Mouse (Mus musculus) heart, embryonic 15.5 days (tissue): ENCODE measurements around the gene Top2a. TPM values are rescaled to one million over a fixed set of nuclear protein-coding genes. Genes with fewer than 3 reads are reported as not detected.
A peak's percentile ranks its signal among the peaks of the same experiment; 100 is the strongest.

ENCODE experiments used
- ATAC-seq: fragments of 200-750 bp; cut with Nextera tagmentation; replicated peaks from 2 replicates; pipeline ENCODE4 v1.8.0; 2017; ENCODE audit warnings: low read depth, moderate TSS enrichment; ENCODE audit not compliant: insufficient number of reproducible peaks, insufficient read depth, low FRiP score
- H3K27ac ChIP-seq: fragments of 300-500 bp; sonication (generic); 2 replicates; pipeline ENCODE4 v1.5.1; 2015; ENCODE audit warnings: mild to moderate bottlenecking, inconsistent platforms
- H3K27me3 ChIP-seq: fragments of 300-500 bp; sonication (generic); 2 replicates; pipeline ENCODE4 v1.6.1; 2015; ENCODE audit warnings: inconsistent platforms
- H3K36me3 ChIP-seq: fragments of 300-500 bp; sonication (generic); 2 replicates; pipeline ENCODE4 v1.6.1; 2015; ENCODE audit warnings: mild to moderate bottlenecking, inconsistent platforms
- H3K4me1 ChIP-seq: fragments of 300-500 bp; sonication (generic); replicated peaks from 2 replicates; pipeline ENCODE4 v1.6.1; 2015; ENCODE audit warnings: inconsistent platforms
- H3K4me2 ChIP-seq: fragments of 300-500 bp; sonication (generic); 2 replicates; pipeline ENCODE4 v1.6.1; 2015; ENCODE audit warnings: inconsistent platforms, mild to moderate bottlenecking, moderate library complexity
- H3K4me3 ChIP-seq: fragments of 300-500 bp; sonication (generic); 2 replicates; pipeline ENCODE4 v1.5.1; 2015; ENCODE audit warnings: mild to moderate bottlenecking, inconsistent platforms
- H3K9ac ChIP-seq: fragments of 300-500 bp; sonication (generic); 2 replicates; pipeline ENCODE4 v1.6.1; 2015; ENCODE audit warnings: mild to moderate bottlenecking, inconsistent platforms
- H3K9me3 ChIP-seq: fragments of 300-500 bp; sonication (generic); replicated peaks from 2 replicates; pipeline ENCODE4 v1.6.1; 2016; ENCODE audit warnings: inconsistent platforms
- WGBS: fragments of 180-500 bp; shearing (Covaris S2); methylation state at CpG from one replicate; pipeline ENCODE4 v1.1.7; 2015; ENCODE audit warnings: mixed read lengths; 5-methylcytosine and 5-hydroxymethylcytosine counted together
- polyA plus RNA-seq: library from polyadenylated mRNA; unstranded; fragments of >200 nt; fragmentation: Nextera tagmentation; extraction: Ambion mirVana; gene quantifications from 2 replicates; pipeline ENCODE4 v1.2.1, GENCODE M21; 2015

Top2a gene
- polyA plus RNA-seq, 1 experiment from 2014 or later = 149 TPM

DNA sequence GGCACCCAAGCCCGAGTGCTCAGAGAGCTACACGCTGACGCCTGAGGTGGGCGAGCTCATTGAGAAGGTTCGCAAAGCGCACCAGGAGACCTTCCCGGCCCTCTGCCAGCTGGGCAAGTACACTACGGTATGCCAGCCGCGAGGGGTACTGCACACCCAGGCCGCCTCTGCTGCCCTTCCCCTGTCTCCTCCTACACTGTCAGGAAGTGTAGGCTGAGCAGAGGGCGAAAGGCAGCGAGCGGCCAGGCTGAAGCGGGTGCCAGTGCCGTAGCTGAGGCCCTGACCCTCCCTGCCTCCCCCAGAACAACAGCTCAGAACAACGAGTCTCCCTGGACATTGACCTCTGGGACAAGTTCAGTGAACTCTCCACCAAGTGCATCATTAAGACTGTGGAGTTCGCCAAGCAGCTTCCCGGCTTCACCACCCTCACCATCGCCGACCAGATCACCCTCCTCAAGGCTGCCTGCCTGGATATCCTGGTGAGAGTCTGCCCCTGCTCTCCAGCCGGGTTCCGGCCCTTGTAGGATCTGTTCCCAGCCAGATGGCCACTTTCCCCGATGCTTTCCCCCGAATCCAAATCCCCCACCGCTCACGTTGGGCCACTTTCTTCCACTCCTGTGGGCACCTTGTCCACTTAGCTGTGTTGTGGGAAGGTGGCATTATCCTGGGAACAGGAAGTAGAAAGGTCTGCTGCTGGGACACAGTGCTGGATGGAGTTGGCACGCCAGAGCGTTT, 53.6 kb downstream of the Top2a start:
- Histone ChIP-seq H3K36me3 (peaks cover 71% of the 10 kb centered on the region), H3K9ac (no peak overlapping the region), H3K4me3 (no peak overlapping the region), H3K4me1 (peaks cover 70% of the 10 kb centered on the region), H3K27me3 (no peaks in the 10 kb centered on the region), H3K27ac (0 out of 2 replicates have a peak overlapping the region, but pooled peaks have one; percentile 27), H3K9me3 (no peaks in the 10 kb centered on the region), H3K4me2 (no peak overlapping the region)
- ATAC-seq = no peak
- 73% methylated on average over 29 of the region's 29 CpGs for WGBS

- Histone ChIP-seq H3K9ac (no peak overlapping the region), H3K9me3 (no peaks in the 10 kb centered on the region), H3K4me1 (peaks cover 78% of the 10 kb centered on the region), H3K4me2 (no peak overlapping the region; the same call in 1 of the 2 replicates), H3K36me3 (peaks cover 64% of the 10 kb centered on the region), H3K27ac (peak overlapping the region; percentile 48; the same call in 1 of the 2 replicates), H3K4me3 (no peak overlapping the region), H3K27me3 (no peaks in the 10 kb centered on the region)
- 41% methylated on average over 17 of the region's 17 CpGs for WGBS
- ATAC-seq = no peak
Measured at GRCm38 (mm10) chr11:98969496-98969927, 54.5 kb downstream of the Top2a start.

- Histone ChIP-seq H3K9ac (no peak overlapping the region), H3K4me1 (peaks cover 84% of the 10 kb centered on the region), H3K27me3 (no peaks in the 10 kb centered on the region), H3K9me3 (no peaks in the 10 kb centered on the region), H3K4me3 (no peak overlapping the region), H3K27ac (peak overlapping the region; percentile 39; the same call in 1 of the 2 replicates), H3K4me2 (no peak overlapping the region; the same call in 1 of the 2 replicates), H3K36me3 (peaks cover 59% of the 10 kb centered on the region)
- WGBS = 28% methylated on average over 20 of the region's 20 CpGs
- no peak for ATAC-seq
Measured at GRCm38 (mm10) chr11:98968716-98969495, 55.1 kb downstream of the Top2a start.

DNA sequence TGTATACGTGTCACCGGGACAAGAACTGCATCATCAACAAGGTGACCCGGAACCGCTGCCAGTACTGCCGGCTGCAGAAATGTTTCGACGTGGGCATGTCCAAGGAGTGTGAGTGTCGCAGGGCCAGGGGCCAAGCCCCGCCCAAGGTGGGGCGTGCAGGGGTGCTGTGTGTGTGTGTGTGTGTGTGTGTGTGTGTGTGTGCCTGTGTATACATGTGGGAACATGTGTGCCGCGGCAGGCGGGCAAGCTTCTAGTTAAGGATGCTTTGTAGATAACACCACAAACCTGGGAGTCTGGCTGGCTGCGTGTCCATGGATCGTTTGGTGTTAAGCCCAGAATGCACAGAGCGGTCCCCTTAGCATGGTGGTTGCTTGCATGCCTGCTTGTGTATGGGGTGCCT, 55.9 kb downstream of the Top2a start:
- no peaks in the 10 kb centered on the region for H3K27me3 ChIP-seq
- ATAC-seq = no peak
- WGBS = 51% methylated on average over 16 of the region's 16 CpGs
- no peaks in the 10 kb centered on the region for H3K9me3 ChIP-seq
- H3K36me3 ChIP-seq = peaks cover 50% of the 10 kb centered on the region
- H3K4me1 ChIP-seq = peaks cover 87% of the 10 kb centered on the region
- H3K4me2 ChIP-seq = no peak overlapping the region
- H3K27ac ChIP-seq = peak overlapping the region; percentile 39; the same call in 1 of the 2 replicates
- H3K9ac ChIP-seq = no peak overlapping the region
- no peak overlapping the region for H3K4me3 ChIP-seq

DNA sequence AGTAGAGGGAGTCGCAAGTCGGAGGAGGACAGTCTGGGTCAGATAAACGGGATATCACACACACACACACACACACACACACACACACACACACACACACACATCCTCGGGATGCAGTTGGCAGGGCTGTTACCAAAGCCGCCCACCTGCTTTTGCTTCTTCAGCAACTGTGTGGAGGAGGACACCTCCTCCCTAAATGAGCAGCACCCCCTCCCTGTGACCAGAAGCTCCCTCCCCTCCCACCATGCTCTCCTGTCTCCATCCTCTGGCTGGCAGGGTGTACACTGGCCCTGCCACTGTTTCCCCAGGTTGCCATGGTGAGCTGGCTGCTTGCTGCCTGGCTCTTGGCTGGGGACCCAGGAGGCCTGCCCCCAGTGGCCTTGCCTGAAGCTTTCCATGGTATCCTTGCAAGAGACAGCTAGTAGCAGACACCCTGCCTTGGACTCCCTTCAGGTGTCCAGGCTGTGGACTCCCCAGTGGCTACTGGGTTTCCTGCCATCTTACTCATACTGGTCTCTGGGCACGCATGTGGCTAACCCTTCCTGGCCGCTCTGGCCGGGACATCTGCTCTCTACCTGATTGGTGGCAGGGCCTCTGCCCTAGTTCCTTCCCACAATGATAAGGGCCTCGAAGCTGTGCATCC, 57.4 kb downstream of the Top2a start:
- peaks cover 37% of the 10 kb centered on the region for H3K36me3 ChIP-seq
- 0 out of 2 replicates have a peak, but pooled peaks have one; percentile 12 for ATAC-seq

DNA sequence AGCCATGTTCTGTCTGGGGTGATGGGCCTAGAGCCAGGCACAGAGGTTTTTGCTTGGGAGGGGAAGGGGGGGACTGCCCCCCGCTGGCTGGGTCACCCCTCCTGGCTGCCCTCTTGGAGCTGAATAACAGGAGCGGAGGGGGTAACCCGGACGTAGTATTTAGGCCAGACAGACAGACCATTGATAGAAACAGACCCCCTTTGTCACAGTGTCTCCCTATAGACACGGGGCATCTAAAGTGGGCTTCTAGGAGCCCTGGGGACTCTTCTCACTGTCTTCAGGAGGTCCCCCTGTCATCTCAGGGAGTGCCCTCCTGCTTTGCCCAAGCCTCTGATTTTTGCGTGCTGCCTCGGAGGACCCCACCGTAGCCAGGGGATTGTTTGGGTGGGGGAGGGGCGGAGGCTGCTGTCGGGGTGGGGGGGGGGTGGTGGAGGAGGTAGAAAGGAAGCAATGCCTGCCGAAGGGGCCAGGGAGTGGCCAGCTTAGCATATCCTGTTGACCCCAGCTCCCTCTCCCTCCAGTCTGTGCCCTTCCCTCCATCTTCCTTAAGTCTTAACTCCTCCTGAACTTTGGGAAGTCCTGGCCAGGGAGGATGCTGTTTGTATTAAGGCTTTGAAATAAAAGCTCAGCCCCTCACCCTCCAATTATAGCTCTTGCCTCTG, 58.4 kb downstream of the Top2a start:
- 29% methylated on average over 11 of the region's 11 CpGs for WGBS
- H3K9me3 ChIP-seq = no peaks in the 10 kb centered on the region
- peak overlapping the region; percentile 70; the same call in 1 of the 2 replicates for H3K4me3 ChIP-seq
- 0 out of 2 replicates have a peak overlapping the region, but pooled peaks have one; percentile 33 for H3K9ac ChIP-seq
- H3K4me2 ChIP-seq = peak overlapping the region; percentile 95; the same call in 1 of the 2 replicates
- H3K4me1 ChIP-seq = peaks cover 100% of the 10 kb centered on the region
- no peaks in the 10 kb centered on the region for H3K27me3 ChIP-seq
- peaks cover 28% of the 10 kb centered on the region for H3K36me3 ChIP-seq
- no peak for ATAC-seq
- H3K27ac ChIP-seq = no peak overlapping the region; the same call in 1 of the 2 replicates

More for the DNA sequence above, 57.4 kb downstream of the Top2a start:
- WGBS = 33% methylated on average over 9 of the region's 9 CpGs
- Histone ChIP-seq H3K9ac (no peak overlapping the region), H3K27me3 (no peaks in the 10 kb centered on the region), H3K27ac (no peak overlapping the region; the same call in 1 of the 2 replicates), H3K4me2 (0 out of 2 replicates have a peak overlapping the region, but pooled peaks have one; percentile 1), H3K9me3 (no peaks in the 10 kb centered on the region), H3K4me1 (peaks cover 100% of the 10 kb centered on the region), H3K4me3 (no peak overlapping the region)

DNA sequence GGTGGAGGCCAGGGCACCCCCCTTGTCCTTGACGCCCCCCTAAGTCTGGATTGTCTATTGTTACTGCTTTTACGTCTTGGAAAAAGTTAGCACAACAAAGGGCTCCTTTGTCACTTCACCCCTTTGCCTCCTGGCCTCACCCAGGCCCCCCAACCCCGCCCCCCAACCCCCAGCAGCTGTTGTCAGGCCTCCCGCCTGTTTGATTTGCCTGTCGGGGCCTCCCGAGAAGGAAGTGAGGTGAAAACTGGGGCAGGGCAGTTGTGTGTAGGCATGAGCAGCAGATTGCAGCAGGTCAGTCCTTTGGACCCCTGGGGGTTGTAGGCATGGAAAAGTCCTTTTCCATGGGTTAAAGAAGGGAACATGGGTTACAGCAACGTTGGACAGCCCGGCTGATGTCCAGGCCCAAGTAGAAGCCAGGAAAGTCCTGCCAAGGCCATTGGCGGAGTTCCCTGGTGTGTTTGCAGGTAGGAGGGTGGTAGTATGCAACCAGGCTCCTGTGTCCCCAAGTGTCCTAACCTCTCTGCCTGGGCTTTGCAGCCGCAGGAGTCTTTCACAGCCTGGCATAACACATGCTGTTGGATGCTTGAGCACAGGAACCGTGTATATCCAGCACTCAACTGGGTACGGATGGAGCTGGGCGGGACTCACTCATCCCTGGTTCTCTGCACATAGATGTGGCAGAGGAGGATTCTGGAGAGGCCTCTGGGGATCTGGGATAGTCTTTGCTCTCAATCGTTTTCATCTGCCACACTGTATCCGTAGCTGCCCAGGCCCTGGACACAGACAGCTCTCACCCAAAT, 59.2 kb downstream of the Top2a start:
- Histone ChIP-seq H3K9me3 (no peaks in the 10 kb centered on the region), H3K9ac (peak overlapping the region; percentile 53), H3K4me3 (peak overlapping the region; percentile 70), H3K27me3 (no peaks in the 10 kb centered on the region), H3K4me2 (peak overlapping the region; percentile 95), H3K36me3 (peaks cover 22% of the 10 kb centered on the region), H3K4me1 (peaks cover 99% of the 10 kb centered on the region), H3K27ac (peak overlapping the region; percentile 91)
- no peak for ATAC-seq
- WGBS = 35% methylated on average over 15 of the region's 15 CpGs

GRCm38 (mm10) chr11:98964201-98964615, 59.8 kb downstream of the Top2a start:
- Histone ChIP-seq H3K9me3 (no peaks in the 10 kb centered on the region), H3K4me2 (peak overlapping the region; percentile 95), H3K27me3 (no peaks in the 10 kb centered on the region), H3K27ac (peak overlapping the region; percentile 91), H3K36me3 (peaks cover 18% of the 10 kb centered on the region), H3K9ac (peak overlapping the region; percentile 53), H3K4me1 (peaks cover 99% of the 10 kb centered on the region), H3K4me3 (peak overlapping the region; percentile 70)
- WGBS = 23% methylated on average over 6 of the region's 6 CpGs
- ATAC-seq = no peak

DNA sequence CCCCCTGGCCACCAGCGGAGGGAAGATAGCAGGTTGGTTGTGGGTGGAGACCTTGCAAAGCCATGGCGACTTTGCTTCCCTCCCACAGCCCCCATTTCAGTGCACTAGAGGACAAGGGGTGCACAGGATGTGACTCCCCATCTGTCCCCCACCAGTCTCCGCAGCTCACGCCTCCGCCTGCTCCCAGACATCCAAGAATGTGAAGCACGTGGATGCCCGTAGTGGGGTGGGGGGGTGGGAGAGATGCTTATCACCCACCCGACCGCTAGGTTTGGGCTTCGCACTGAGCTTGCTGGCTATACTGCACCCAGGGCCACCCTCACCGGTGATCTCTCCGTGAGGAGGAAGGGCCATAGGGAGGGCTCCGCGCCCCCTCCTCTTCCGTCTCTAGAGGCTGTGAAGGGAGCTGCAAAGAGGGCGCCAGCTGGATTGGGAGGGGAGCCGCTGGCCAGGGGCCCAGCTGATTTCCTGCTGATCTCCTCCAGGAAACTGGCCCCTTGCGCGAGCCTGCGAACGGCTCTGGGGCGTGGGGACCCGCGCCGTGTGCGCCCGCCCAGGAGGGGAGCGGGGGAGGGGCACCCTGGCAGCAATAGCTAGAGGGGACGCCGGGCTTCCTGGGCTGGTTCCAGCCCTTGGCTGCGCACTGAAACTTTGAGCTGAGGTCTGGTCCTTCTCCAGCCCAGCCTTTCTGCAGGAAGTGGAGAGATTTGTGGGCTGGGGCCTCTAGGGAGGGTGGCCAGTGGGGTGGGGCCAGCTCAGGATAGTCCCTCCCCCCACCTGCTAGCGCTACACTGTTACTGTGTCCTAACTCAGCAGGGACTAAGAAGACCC, 60.6 kb downstream of the Top2a start:
- H3K4me2 ChIP-seq = peak overlapping the region; percentile 95
- H3K36me3 ChIP-seq = peaks cover 13% of the 10 kb centered on the region
- H3K27ac ChIP-seq = peak overlapping the region; percentile 91
- 0% methylated on average over 31 of the region's 32 CpGs for WGBS
- H3K4me1 ChIP-seq = peaks cover 96% of the 10 kb centered on the region
- H3K4me3 ChIP-seq = peak overlapping the region; percentile 70
- peak; percentile 82 for ATAC-seq
- peak overlapping the region; percentile 53 for H3K9ac ChIP-seq
- H3K27me3 ChIP-seq = no peaks in the 10 kb centered on the region
- H3K9me3 ChIP-seq = no peaks in the 10 kb centered on the region
